Mouse (Mus musculus): ENCODE results near the gene Hoxb6.

The Hoxb6 gene

GRCm38 (mm10) chr11:96298895-96299667 is 6.8 kb downstream of the Hoxb6 start:
- in situ Hi-C loops (cut with MboI, MseI) = no loop called here

DNA sequence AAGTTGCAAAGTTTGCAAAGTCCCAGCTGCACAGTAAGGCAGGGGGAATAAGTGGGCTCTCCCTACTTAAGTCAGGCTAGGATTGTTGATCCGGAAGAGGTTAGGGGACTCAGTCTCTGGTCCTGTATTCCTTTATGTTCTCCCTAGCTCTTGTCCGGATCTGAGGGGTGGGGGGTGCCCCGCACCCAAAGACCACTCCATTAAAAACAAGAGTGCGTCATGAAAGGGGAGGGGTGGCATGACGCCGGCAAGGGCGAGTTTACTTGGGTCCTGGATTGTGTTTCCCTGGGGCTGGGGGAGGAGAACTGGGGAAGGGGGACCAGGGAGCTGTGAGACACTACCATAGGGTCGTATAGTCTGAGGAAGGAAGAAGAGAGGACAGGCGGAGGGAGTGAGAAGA is 7.5 kb downstream of the Hoxb6 start:
- in situ Hi-C loops (cut with MboI, MseI) = loop anchor here (5.0 to 25.0 kb wide), 4 partner anchors 253 to 1525 kb away; no protein-coding TSS in a partner anchor

DNA sequence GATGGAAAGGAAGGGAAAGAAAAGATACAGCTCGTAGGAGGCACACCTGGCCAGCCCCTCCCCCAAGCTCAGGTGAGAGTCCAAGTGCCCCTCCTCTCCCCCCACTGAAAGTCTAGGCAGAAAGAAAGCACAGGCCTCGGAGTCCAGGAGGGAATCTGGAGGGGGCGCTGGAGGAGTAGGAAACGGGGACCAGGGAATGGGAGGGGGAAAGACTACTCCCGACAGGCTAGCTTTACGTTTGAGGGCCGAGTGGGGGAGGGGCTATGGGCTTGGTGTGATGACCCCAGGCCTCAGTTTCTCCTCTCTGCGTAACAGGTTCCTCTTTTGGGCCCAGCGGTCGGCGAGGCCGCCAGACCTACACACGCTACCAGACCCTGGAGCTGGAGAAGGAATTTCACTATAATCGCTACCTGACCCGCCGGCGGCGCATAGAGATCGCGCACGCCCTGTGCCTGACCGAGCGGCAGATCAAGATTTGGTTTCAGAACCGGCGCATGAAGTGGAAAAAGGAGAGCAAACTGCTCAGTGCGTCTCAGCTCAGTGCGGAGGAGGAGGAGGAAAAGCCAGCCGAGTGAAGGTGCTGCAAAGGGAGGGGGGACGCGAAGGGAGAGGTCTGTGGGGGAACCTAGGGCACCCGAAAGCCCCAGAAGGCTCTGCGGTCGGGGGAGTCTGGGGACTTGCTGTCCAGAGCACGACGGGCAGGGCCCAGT is 8.2 kb downstream of the Hoxb6 start:
- in situ Hi-C loops (cut with MboI, MseI) = loop anchor here (5.0 to 25.0 kb wide), 4 partner anchors 252 to 1524 kb away; no protein-coding TSS in a partner anchor

DNA sequence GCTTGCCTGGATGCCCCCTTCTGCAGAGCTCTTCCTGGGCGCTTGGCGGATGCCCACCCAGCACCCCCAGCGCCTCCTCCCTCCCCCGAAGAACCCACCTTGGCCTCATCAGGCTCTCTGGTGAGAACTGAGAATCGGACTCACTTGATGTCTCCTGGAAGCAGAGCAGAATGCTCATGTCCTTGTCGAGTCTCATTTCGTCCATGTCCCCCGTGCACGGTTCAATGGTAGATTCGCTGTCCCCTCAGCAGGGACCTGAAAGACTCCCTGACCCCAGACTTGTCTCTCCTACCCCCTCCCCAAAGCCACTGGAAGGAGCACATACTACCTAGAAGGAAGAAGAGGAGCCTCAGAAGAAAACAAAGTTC is 8.8 kb downstream of the Hoxb6 start:
- in situ Hi-C loops (cut with MboI, MseI) = loop anchor here (5.0 to 25.0 kb wide), 4 partner anchors 251 to 1524 kb away; no protein-coding TSS in a partner anchor

- in situ Hi-C loops (cut with MboI, MseI) = loop anchor here (5.0 to 25.0 kb wide), 4 partner anchors 250 to 1523 kb away; no protein-coding TSS in a partner anchor
These were observed 9.6 kb downstream of the Hoxb6 start for GRCm38 (mm10) chr11:96301837-96302236.

DNA sequence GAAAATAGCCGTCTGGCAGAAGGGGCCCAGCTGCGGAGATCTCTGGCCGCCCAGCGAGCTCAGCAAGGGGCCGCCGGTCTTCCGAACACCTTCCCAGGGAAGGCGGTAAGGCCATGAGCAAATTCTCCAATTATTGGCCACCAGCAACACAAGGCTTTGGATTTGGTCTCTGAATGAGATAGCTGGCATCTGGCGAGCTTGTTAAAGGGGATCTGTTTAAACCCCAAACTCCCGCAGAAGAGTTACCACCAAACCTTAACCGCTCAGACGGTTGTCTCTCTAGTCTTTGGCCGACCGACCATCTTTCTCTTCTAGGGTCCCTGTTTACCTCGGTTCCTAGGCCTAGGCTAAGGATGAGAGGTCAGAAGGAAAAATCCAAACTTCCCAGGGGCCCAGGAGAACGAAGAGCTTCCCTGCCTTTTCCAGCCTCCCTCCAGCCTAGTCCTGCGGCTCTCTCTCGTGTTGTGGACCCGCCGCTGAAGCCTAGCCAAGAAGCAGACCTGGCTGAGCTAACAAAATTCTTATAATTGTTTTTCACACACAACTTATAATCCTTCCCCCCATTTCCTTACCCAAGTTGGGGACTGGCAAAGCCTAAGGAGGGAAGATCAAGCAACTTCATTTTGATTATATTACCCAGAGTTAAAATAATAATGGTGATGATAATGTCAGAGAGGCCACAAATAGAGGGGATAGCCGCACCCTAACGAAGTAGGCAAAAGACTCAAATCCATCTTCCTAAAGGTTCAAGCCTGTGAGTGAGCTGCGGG is 10.3 kb downstream of the Hoxb6 start:
- in situ Hi-C loops (cut with MboI, MseI) = loop anchor here (5.0 to 25.0 kb wide), 4 partner anchors 250 to 1522 kb away; no protein-coding TSS in a partner anchor

DNA sequence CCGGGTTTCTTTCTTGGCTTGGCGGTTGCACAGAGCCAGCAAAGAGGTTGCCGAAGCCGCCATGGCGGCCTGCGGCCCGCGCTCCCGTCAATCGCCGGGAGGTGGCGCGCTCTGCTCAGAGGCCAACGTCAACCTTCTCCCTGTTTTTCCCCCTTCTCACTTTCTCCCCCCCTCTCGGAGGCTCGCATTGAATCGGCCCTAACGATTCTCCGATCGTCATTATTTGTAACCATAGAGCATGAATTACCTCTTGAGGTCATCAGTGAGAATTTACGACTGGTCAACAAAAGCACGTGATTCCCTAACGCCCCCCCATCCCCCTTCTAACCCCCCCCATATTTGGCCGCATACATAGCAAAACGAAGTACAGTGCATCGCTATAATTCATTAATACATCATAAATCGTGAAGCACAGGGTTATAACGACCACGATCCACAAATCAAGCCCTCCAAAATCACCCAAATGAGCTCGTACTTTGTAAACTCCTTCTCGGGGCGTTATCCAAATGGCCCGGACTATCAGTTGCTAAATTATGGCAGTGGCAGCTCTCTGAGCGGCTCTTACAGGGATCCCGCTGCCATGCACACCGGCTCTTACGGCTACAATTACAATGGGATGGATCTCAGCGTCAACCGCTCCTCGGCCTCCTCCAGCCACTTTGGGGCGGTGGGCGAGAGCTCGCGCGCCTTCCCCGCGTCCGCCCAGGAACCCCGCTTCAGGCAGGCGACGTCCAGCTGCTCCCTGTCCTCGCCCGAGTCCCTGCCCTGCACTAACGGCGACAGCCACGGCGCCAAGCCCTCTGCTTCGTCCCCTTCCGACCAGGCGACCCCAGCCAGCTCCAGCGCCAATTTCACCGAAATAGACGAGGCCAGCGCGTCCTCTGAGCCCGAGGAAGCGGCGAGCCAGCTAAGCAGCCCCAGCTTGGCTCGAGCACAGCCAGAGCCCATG is 11.1 kb downstream of the Hoxb6 start, which contains the start of gene Hoxb5:
Gene Hoxb5, plus strand, starts transcription at position 186 of the 949 bp plus-strand sequence.
- in situ Hi-C loops (cut with MboI, MseI) = loop anchor here (5.0 to 25.0 kb wide), 4 partner anchors 249 to 1521 kb away; no protein-coding TSS in a partner anchor

DNA sequence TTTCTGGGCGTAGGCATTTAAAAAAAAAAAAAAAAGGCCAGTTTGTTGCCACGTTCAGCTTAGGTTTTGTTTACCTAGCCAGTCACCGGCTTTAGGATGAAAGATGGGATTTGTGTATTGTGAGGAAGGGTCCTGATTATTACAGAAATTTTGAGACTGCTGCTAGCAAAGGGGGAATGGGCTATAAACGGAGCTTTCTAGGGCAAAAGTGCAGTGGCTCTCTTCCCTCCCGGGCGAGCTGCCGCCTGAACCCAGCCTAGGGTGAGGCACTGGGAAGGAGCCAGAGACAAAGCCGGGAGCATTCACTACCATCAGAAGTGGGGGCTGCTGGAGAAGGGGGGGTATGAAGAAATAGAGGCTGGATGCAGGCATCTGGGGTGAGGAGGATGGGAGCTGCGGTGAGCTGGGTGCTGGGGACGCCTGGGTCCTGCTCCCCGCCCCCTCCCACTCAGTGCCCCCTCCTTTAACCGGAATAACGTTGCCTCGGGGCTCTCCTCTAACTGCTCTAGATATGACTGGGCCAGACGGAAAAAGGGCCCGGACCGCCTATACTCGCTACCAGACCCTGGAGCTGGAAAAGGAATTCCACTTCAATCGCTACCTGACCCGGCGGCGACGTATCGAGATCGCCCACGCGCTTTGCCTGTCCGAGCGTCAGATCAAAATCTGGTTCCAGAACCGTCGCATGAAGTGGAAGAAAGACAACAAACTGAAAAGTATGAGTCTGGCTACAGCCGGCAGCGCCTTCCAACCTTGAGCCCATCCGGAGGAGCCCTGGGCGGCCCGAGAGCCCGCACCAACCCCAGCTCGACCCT is 12.3 kb downstream of the Hoxb6 start:
- in situ Hi-C loops (cut with MboI, MseI) = loop anchor here (5.0 to 25.0 kb wide), 4 partner anchors 248 to 1520 kb away; no protein-coding TSS in a partner anchor

GRCm38 (mm10) chr11:96305505-96306182 is 13.4 kb downstream of the Hoxb6 start:
- in situ Hi-C loops (cut with MboI, MseI) = loop anchor here (10.0 to 25.0 kb wide), 2 partner anchors 257 to 1519 kb away; no protein-coding TSS in a partner anchor

- in situ Hi-C loops (cut with MboI, MseI) = loop anchor here (10.0 to 25.0 kb wide), 2 partner anchors 256 to 1518 kb away; no protein-coding TSS in a partner anchor
These were observed 14.1 kb downstream of the Hoxb6 start for GRCm38 (mm10) chr11:96306183-96306907.

DNA sequence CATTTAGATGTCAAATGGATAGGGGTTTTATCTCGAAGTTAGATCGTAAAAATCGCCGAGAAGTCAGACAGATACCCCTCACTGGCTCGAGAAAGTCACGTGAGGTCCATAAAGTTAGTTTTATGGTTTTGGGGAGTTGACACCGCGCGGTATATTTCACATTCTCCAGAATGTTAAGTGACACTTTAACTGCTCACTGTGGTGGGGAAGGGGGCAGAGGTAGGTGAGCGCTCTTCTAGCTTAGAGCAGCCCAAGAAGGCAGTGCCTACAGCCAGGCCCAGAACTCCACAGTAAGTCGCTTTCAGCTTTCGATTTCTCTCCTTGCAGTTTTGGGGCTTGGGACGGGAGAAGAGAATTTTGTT is 14.6 kb downstream of the Hoxb6 start:
- in situ Hi-C loops (cut with MboI, MseI) = loop anchor here (10.0 to 25.0 kb wide), 2 partner anchors 255 to 1518 kb away; no protein-coding TSS in a partner anchor

GRCm38 (mm10) chr11:96308763-96309162 is 16.5 kb downstream of the Hoxb6 start:
- in situ Hi-C loops (cut with MboI, MseI) = loop anchor here (10.0 to 25.0 kb wide), 2 partner anchors 254 to 1516 kb away; no protein-coding TSS in a partner anchor

- in situ Hi-C loops (cut with MboI, MseI) = loop anchor here (10.0 to 25.0 kb wide), 2 partner anchors 253 to 1516 kb away; no protein-coding TSS in a partner anchor
These were observed 17.0 kb downstream of the Hoxb6 start for GRCm38 (mm10) chr11:96309288-96309687.

- in situ Hi-C loops (cut with MboI, MseI) = loop anchor here in 1 of 2 experiments (25.0 kb wide), 1 partner anchor 252 kb away; no protein-coding TSS in a partner anchor
These were observed 18.1 kb downstream of the Hoxb6 start for GRCm38 (mm10) chr11:96310183-96310938.

- in situ Hi-C loops (cut with MboI, MseI) = loop anchor here in 1 of 2 experiments (25.0 kb wide), 1 partner anchor 251 kb away; no protein-coding TSS in a partner anchor
These were observed 18.8 kb downstream of the Hoxb6 start for GRCm38 (mm10) chr11:96311097-96311496.

- in situ Hi-C loops (cut with MboI, MseI) = loop anchor here in 1 of 2 experiments (25.0 kb wide), 1 partner anchor 251 kb away; no protein-coding TSS in a partner anchor
These were observed 19.5 kb downstream of the Hoxb6 start for GRCm38 (mm10) chr11:96311520-96312417.
